Mouse (Mus musculus): ENCODE results near the gene Spata2. TPM values are rescaled to one million over a fixed set of nuclear protein-coding genes. Genes with fewer than 3 reads are reported as not detected.

Gene Spata2
- 23.7 TPM for polyA plus RNA-seq (2021)

DNA sequence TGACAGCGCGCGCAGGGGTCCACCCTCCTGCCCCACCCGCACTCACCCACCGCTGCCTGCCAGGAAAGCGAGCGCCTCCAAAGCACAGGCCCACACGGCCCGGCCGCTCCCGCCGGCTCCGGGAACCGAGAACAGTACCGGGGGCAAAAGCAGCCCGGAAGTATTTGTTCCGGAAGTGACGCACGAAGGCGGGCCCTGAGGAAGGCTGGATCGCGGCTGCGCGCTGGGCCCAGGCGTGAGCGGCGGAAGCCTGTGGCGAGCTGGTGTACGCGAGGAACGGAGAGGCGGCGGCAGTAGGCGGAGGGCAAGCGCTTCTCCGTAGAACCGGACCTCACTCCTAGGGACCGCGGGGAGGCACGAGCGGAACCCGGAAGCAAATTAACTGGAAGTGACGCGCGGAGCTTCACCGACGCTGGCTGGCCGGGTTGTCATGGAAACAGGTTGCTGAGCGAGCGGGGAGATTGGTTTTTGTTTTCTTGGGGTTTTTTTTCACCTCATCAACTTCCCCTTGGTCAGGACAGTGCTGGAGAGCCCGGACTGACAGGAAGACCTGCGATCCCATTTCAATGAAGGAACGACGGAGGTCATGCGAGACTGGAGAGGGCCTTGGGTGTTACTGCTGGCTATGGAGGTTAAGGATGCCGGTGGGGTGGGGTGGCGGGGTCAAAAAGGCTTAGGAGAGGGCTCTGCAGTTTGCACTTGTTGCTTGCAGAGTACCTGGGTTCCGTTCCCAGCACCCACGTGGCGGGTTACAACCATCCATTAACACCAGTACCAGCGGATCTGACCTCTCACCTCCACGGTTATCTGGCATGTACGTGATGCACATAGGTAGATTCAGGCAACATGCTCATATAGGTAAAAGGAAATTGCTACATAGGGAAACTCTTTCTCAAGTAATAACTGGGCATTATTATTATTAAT is at the start of gene Spata2:
Gene Spata2, minus strand, starts transcription at position 175 of the 924 bp plus-strand sequence.
- CTCF ChIA-PET = interaction anchor here (0.8 to 2.5 kb wide), 2 partner anchors 19 to 214 kb away, joined by 3 to 8 read pairs; no protein-coding TSS in a partner anchor
- no peak for TF ChIP-seq CTCF (IDR thresholded peaks at IDR 0.05)
- H3K27me3 ChIP-seq = no peaks in the 10 kb centered on the region
- in situ Hi-C loops (cut with MboI; ENCODE audit: low pct_unique_long_range_greater_than_20kb) = no loop called here
- DNase-seq (ENCODE audit: low read depth, low spot score) (peak; percentile 60), ATAC-seq (peak; percentile 58)
- POLR2A ChIA-PET = interaction anchor here (0.6 to 1.9 kb wide), 4 partner anchors 10 to 137 kb away, joined by 3 to 6 read pairs (median 5); no protein-coding TSS in a partner anchor

DNA sequence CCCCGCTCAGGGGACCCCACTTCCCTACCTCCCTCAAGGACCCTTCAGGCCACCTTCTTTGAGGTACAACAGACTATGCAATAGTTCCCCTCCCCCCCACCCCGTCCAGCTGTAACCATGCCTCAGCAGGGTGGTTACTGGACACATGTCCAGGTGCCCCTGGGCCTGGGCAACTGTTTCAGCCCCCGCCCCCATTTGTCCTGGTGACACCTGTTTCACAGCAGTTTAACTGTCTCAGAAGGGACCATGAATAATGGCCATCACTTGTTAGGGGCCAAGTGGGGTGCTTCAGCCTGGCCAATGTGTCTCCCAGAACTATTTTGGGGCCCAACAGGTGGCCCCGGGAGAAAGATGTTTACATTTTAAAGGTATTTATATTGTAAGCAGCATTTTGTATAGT is 49.7 kb upstream of the Spata2 start:
- DNase-seq (ENCODE audit: low read depth, low spot score) (no peak), ATAC-seq (no peak)
- no peak for TF ChIP-seq CTCF (IDR thresholded peaks at IDR 0.05)
- H3K27me3 ChIP-seq = no peaks in the 10 kb centered on the region
- ChIA-PET POLR2A (no interaction called here), CTCF (no interaction called here)
- in situ Hi-C loops (cut with MboI; ENCODE audit: low pct_unique_long_range_greater_than_20kb) = no loop called here

DNA sequence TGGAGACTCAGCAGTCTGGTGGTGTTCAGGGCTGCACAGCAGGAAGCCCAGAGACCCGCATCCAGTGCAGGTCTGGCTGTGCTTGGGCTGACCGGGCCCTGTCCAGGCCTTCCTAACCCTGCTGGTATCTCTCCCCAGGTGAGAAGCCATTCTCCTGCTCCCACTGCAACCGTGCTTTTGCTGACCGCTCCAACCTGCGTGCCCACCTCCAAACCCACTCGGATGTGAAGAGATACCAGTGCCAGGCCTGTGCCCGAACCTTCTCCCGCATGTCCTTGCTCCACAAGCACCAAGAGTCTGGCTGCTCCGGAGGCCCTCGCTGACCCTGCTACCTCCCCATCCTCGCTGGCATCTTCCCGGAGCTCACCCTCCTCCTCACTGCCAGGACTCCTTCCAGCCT is 49.1 kb upstream of the Spata2 start:
- in situ Hi-C loops (cut with MboI; ENCODE audit: low pct_unique_long_range_greater_than_20kb) = no loop called here
- POLR2A ChIA-PET = no interaction called here
- TF ChIP-seq CTCF (IDR thresholded peaks at IDR 0.05) = no peak
- H3K27me3 ChIP-seq = no peaks in the 10 kb centered on the region
- no peak for DNase-seq (ENCODE audit: low read depth, low spot score)
- ATAC-seq = no peak
- CTCF ChIA-PET = interaction anchor here (1.4 kb wide), 1 partner anchor 10 kb away, joined by 3 read pairs; no protein-coding TSS in a partner anchor

DNA sequence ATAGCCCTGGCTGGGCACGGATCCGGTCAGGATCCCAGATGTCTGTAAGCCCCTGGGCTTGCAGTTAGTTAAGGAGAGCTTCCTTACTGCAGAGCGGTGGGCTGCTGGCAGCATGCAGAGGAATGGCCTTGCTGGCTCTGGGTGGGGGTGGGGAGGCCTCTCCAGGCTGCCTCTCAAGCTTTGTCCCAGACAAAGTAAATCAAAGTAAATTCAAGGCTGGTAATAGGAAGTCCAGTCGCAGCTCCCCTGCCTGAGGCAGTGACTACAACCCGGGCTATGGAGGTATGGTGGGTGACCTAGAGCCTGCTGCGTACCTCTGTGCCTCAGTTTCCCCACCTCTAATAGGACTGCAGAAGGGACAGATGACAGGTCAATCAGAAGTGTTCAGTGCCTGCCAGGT is 48.6 kb upstream of the Spata2 start:
- in situ Hi-C loops (cut with MboI; ENCODE audit: low pct_unique_long_range_greater_than_20kb) = no loop called here
- TF ChIP-seq CTCF (IDR thresholded peaks at IDR 0.05) = no peak
- POLR2A ChIA-PET = no interaction called here
- CTCF ChIA-PET = interaction anchor here (1.4 kb wide), 1 partner anchor 10 kb away, joined by 3 read pairs; no protein-coding TSS in a partner anchor
- ATAC-seq = no peak
- no peaks in the 10 kb centered on the region for H3K27me3 ChIP-seq
- no peak for DNase-seq (ENCODE audit: low read depth, low spot score)

DNA sequence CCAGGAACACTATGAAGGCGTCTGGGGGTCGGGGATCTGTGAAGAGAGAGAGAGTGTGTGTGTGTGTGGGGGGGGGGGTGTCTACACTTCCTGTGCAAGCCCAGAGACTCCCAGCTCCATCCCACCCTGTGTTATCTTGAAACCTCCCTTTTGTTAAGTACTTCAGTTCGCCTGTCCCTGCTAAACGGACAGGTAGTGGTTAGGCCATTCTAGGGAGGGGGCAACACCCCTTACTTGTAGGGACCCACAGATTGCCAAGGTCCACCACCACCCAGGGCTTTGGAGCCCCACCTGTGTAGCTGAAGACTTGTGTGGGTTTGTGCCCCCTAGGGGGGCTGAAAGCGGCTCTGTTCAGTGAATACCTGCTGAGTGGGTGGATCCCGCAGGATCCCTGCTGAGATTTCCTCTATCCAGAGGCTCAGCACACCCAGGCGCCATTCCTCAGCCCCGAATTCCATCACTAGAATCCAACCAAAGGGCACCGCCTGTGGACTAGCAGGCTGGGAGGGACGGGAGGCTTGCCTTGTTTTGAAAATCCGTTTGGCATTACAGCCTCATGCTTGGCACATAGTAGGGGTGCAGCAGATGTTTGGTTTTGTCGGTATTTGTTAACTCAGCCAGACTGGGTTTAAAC is 47.9 kb upstream of the Spata2 start:
- no peaks in the 10 kb centered on the region for H3K27me3 ChIP-seq
- in situ Hi-C loops (cut with MboI; ENCODE audit: low pct_unique_long_range_greater_than_20kb) = no loop called here
- ChIA-PET POLR2A (no interaction called here), CTCF (interaction anchor here (1.4 to 11.6 kb wide), 2 partner anchors 9 to 64 kb away, joined by 3 to 105 read pairs; no protein-coding TSS in a partner anchor)
- no peak for TF ChIP-seq CTCF (IDR thresholded peaks at IDR 0.05)
- no peak for DNase-seq (ENCODE audit: low read depth, low spot score)
- no peak for ATAC-seq

DNA sequence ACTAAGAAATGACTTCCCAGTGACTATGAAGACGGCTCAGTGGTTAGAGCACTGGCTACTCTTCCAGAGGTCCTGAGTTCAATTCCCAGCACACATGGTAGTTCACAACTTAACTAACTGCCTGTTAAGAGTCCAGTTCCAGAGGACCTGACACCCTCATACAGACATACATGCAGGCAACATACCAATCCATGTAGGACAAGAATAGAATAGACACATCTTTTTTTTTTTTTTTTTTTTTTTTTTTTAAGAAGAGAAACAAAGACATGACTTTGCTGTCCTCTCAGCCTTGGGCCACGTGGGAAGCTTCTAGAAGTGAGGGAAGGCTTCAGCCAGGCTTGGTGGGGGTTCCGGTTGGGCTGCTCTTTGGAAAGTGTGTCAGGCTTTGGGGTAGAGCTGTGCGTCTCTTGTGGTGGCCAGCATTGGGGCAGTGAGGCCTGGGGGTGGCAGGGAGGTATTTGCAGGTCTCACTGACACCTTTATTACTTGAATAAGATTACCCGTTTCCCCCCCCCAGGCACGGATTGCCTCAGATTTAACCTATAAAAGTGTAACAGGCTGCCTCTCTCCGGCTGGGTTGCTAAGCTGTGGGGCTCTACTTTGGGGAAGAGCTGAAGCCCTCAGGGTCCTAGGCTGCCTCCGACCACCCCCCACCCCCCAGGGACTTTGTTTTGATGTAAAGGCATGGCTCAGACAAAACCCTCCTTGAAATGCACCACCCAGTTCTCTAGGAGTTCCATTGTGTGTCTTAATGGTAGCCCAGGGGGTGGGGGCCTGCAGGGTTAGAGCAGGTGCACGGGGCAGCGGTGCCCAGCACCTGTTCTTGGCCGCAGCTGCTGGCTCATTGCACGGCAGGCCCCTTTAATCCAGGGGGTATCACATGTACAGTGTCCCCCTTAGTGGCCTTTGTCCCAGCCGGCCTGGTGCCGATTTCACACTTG is 47.1 kb upstream of the Spata2 start:
- no peak for DNase-seq (ENCODE audit: low read depth, low spot score)
- CTCF ChIA-PET = interaction anchor here (11.6 kb wide), 1 partner anchor 65 kb away, joined by 105 read pairs; no protein-coding TSS in a partner anchor
- in situ Hi-C loops (cut with MboI; ENCODE audit: low pct_unique_long_range_greater_than_20kb) = no loop called here
- POLR2A ChIA-PET = interaction anchor here (1.2 kb wide), 1 partner anchor 66 kb away, joined by 3 read pairs; no protein-coding TSS in a partner anchor
- no peak for TF ChIP-seq CTCF (IDR thresholded peaks at IDR 0.05)
- no peak for ATAC-seq
- H3K27me3 ChIP-seq = no peaks in the 10 kb centered on the region

DNA sequence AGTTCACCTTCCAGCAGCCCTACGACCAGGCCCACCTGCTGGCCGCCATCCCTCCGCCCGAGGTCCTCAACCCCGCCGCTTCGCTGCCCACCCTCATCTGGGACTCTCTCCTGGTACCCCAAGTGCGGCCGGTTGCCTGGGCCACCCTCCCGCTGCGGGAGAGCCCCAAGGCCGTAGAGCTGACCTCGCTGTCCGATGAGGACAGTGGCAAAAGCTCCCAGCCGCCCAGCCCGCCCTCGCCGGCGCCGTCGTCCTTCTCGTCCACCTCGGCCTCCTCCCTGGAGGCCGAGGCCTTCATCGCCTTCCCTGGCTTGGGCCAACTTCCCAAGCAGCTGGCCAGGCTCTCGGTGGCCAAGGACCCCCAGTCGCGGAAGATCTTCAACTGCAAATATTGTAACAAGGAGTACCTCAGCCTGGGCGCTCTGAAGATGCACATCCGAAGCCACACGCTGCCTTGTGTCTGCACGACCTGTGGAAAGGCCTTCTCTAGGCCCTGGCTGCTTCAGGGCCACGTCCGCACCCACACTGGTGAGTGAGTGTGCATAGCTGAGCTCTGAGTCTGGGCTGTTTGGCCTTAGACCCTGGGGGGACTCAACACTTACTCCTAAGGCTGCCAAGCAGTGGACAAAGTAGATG is 46.1 kb upstream of the Spata2 start:
- POLR2A ChIA-PET = interaction anchor here (0.6 to 2.0 kb wide), 4 partner anchors 43 to 67 kb away, joined by 3 to 15 read pairs (median 4); no protein-coding TSS in a partner anchor
- in situ Hi-C loops (cut with MboI; ENCODE audit: low pct_unique_long_range_greater_than_20kb) = no loop called here
- no peaks in the 10 kb centered on the region for H3K27me3 ChIP-seq
- no peak for DNase-seq (ENCODE audit: low read depth, low spot score)
- CTCF ChIA-PET = interaction anchor here (1.1 to 11.6 kb wide), 5 partner anchors 53 to 66 kb away, joined by 3 to 105 read pairs (median 4); no protein-coding TSS in a partner anchor
- no peak for ATAC-seq
- TF ChIP-seq CTCF (IDR thresholded peaks at IDR 0.05) = no peak

DNA sequence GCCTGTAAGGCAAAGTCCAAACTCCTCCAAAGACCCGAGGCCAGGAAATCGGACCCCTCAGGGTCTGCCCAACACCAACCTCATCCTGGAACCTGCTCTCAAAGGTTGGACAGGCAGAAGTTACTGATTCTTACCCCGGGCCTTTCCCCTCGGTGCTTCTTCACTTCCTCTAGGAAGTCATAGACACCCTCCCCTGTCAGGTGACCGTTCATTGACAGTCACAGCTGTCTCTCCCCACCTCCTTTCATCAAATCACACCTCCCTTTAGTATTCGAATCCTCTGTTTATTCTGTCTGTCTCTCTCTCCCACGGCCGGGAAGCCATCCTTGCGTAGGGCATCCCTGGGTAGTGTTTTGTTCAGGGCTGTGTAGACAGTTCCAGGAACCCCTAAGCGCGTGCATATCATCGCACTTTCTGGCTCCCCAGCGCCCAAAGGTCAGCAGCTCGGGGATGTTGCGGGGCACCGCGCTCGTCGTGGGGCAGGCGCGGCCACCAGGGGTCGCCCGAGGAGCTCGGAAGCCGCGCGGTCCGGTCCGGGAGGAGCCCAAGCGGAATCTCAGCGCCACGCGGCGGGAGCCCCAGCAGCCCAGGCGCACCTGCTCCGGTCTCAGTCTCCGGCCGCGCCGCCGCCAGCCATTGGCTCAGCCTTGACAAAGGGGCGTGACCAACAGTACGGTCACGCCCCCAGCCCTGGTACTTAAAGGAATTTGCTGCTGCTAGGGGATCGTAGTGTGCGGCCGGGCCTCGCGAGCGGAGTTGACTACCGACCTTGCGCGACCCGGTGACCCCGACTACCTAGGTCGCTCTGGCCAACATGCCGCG is 45.0 kb upstream of the Spata2 start, which contains the start of gene Snai1:
Gene Snai1, plus strand, starts transcription at position 720 of the 822 bp plus-strand sequence.
- H3K27me3 ChIP-seq = no peaks in the 10 kb centered on the region
- in situ Hi-C loops (cut with MboI; ENCODE audit: low pct_unique_long_range_greater_than_20kb) = no loop called here
- DNase-seq (ENCODE audit: low read depth, low spot score) (no peak), ATAC-seq (peak; percentile 74)
- ChIA-PET CTCF (interaction anchor here (1.1 to 11.6 kb wide), 6 partner anchors 55 to 78 kb away, joined by 3 to 105 read pairs (median 4); no protein-coding TSS in a partner anchor), POLR2A (interaction anchor here (1.4 to 2.0 kb wide), 2 partner anchors 65 to 67 kb away, joined by 5 to 15 read pairs; no protein-coding TSS in a partner anchor)
- TF ChIP-seq CTCF (IDR thresholded peaks at IDR 0.05) = no peak
